Mouse (Mus musculus) liver, embryonic 14.5 days (tissue): ENCODE measurements around the gene Frem1. TPM values are rescaled to one million over a fixed set of nuclear protein-coding genes. Genes with fewer than 3 reads are reported as not detected.

Experiments used
- ATAC-seq: fragments of 200-750 bp; cut with Nextera tagmentation; 2 replicates; pipeline ENCODE4 v1.8.0; 2017; ENCODE audit warnings: moderate number of reproducible peaks, mild to moderate bottlenecking, moderate library complexity; ENCODE audit not compliant: insufficient read depth
- DNase-seq, 3 experiments: peaks; one replicate each; pipeline ENCODE4 v3.0.0-alpha.2; 2012 to 2013; ENCODE audit warnings: low read depth in 3 of 3, low spot score in 3 of 3
- H3K27ac ChIP-seq: fragments of 300-500 bp; sonication (generic); 2 replicates; pipeline ENCODE4 v1.5.1; 2014; ENCODE audit warnings: moderate library complexity, mild to moderate bottlenecking, control low read depth, inconsistent platforms
- H3K27me3 ChIP-seq: fragments of 300-500 bp; sonication (generic); 2 replicates; pipeline ENCODE4 v1.6.1; 2014; ENCODE audit warnings: mild to moderate bottlenecking, low read length, moderate library complexity; ENCODE audit not compliant: control insufficient read depth, insufficient read depth
- H3K36me3 ChIP-seq: fragments of 300-500 bp; sonication (generic); replicated peaks from 2 replicates; pipeline ENCODE4 v1.6.1; 2014; ENCODE audit warnings: low read depth; ENCODE audit not compliant: control insufficient read depth, insufficient read depth
- H3K4me1 ChIP-seq, 2 experiments: fragments of 200-500 bp in 1 of 2; fragments of 300-500 bp in 1 of 2; sonication (generic) in 1 of 2; replicated peaks; 2 replicates each; pipeline ENCODE4 v1.6.1; 2012 to 2014; ENCODE audit warnings: antibody characterized with exemption in 1 of 2, inconsistent platforms in 1 of 2, low read length in 1 of 2; ENCODE audit not compliant: control insufficient read depth in 2 of 2, insufficient read depth in 2 of 2
- H3K4me2 ChIP-seq: fragments of 300-500 bp; sonication (generic); 2 replicates; pipeline ENCODE4 v1.6.1; 2014; ENCODE audit warnings: low read depth, mild to moderate bottlenecking, control low read depth, moderate library complexity
- H3K4me3 ChIP-seq, 2 experiments: fragments of 200-500 bp in 1 of 2; fragments of 300-500 bp in 1 of 2; sonication (generic) in 1 of 2; 2 replicates each; pipeline ENCODE4 v1.5.1; 2012 to 2014; ENCODE audit warnings: low read depth in 2 of 2, low read length in 2 of 2, mild to moderate bottlenecking in 2 of 2, control low read depth in 1 of 2, inconsistent platforms in 1 of 2, moderate library complexity in 1 of 2; ENCODE audit not compliant: insufficient read depth in 1 of 2
- H3K9ac ChIP-seq: fragments of 300-500 bp; sonication (generic); replicated peaks from 2 replicates; pipeline ENCODE4 v1.6.1; 2014; ENCODE audit warnings: mild to moderate bottlenecking, control low read depth, moderate library complexity
- H3K9me3 ChIP-seq: fragments of 300-500 bp; sonication (generic); 2 replicates; pipeline ENCODE4 v1.6.1; 2016; ENCODE audit warnings: low read length, mixed read lengths; ENCODE audit not compliant: control insufficient read depth
- CTCF ChIP-seq: IDR thresholded peaks from 2 replicates; pipeline ENCODE4 v1.5.1; 2016; ENCODE audit warnings: antibody characterized with exemption, low read depth, control low read depth
- EP300 ChIP-seq: IDR thresholded peaks from 2 replicates; pipeline ENCODE4 v1.6.1; 2016; ENCODE audit warnings: antibody characterized with exemption, low read depth
- WGBS: fragments of 180-500 bp; shearing (Covaris S2); extraction: QIAGEN DNeasy Blood & Tissue Kit; methylation state at CpG from one replicate; pipeline ENCODE4 v1.1.7; 2014; ENCODE audit not compliant: insufficient replicate concordance; 5-methylcytosine and 5-hydroxymethylcytosine counted together
- polyA plus RNA-seq, 2 experiments: library from polyadenylated mRNA; depleted of rRNA in 1 of 2; stranded (reverse) in 1 of 2; unstranded in 1 of 2; fragments of >200 nt; fragmentation: Nextera tagmentation in 1 of 2; extraction: Ambion mirVana in 1 of 2; gene quantifications; 2 replicates each; pipeline versions ENCODE4 v1.2.1 to v1.2.3; 2012 to 2014

The Frem1 gene
- polyA plus RNA-seq, 2 experiments, result 0.76 to 0.93 TPM

DNA sequence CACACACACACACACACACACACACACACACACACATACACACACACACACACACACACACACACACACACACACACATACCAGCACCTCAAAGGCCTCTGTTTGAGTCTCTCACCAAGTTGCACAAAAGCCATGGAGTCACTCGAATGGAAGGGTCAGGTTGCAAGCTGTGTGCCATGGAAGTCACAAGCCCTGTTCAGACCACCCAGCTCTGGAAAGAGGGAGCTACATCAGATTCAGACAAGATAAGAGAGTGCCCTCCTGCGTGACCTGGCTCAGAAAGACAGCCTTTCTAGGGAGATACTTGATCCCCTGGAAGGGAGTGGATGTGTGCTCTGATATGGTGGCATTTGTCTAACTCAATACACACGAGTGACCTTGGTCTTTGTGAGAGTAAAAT, 2.9 kb downstream of the Frem1 start:
- no peaks in the 10 kb centered on the region for H3K4me1 ChIP-seq
- H3K9ac ChIP-seq, result no peak overlapping the region
- no peak overlapping the region for H3K4me2 ChIP-seq

DNA sequence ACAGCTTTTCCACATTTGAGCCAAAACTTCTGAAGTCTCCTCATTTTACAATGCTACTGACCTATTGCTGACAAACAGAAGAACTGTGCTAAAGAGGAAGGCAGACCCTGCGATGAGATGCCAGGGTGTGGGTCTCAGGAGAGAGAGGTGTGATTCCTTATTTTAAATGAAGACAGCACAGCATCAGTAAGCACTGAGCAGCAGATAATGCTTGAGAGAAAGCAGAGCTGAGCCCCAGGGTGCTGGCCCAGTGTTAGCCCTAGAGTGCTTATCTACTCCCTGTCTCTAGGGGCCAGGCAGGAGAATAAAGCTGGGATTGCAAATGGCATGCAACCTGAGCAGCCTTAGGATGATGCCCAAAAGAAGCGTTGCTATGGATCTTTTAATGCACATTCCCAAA, 3.6 kb downstream of the Frem1 start:
- Histone ChIP-seq H3K4me2 (no peak overlapping the region), H3K27me3 (no peaks in the 10 kb centered on the region; the same call in 1 of the 2 replicates), H3K4me1 (no peaks in the 10 kb centered on the region), H3K9me3 (no peaks in the 10 kb centered on the region), H3K9ac (no peak overlapping the region), H3K27ac (no peak overlapping the region), H3K36me3 (no peaks in the 10 kb centered on the region), H3K4me3 (no peak overlapping the region)
- no peak for DNase-seq
- no peak for TF ChIP-seq EP300
- TF ChIP-seq CTCF, result no peak
- WGBS, result 33% methylated on average over 2 of the region's 2 CpGs
- ATAC-seq, result no peak

More for the DNA sequence above, 2.9 kb downstream of the Frem1 start:
- no peak for DNase-seq
- ATAC-seq, result no peak
- Histone ChIP-seq H3K9me3 (no peaks in the 10 kb centered on the region), H3K27me3 (no peaks in the 10 kb centered on the region; the same call in 1 of the 2 replicates), H3K4me3 (no peak overlapping the region), H3K27ac (no peak overlapping the region), H3K36me3 (no peaks in the 10 kb centered on the region)
- TF ChIP-seq CTCF, result no peak
- TF ChIP-seq EP300, result no peak
- 32% methylated on average over 3 of the region's 3 CpGs for WGBS

DNA sequence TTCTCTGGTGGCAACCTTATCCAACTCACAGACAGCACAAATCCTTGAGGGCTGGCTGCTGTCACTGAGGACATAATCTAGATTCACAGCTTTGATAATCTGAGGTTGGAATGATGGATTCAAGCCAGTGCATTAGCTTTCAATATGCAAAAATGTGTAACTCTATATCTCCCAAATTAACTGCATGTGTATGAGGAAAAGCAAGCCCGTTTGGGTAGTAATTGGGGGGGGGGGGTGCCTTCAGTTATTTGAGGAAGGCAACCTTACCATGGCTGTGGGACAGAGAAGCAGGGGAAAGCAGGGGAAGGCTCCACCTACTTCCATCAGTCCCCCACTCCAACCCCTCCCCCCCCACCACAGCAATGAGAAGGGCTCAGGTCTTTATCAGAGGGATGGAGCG, 5.3 kb downstream of the Frem1 start:
- WGBS, result 36% methylated on average over 2 of the region's 2 CpGs

DNA sequence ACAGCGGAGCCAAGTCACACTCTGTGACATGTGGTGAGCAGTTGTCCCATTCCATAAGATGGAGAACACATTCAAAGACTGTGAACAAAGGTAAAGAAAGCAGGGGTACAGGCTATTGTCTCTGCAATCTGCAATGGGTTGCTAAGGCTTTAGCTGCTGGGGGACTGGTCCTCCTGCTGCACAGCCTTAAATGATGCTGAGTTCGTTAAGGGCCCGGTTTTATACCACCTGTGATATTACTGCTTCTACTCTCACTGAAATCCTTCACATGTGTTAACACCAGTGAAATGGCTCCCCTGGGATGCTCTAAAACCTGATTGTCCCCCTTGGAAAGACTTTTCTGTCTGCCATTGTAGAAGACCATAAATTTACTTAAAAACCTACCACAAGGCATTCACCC, 6.1 kb downstream of the Frem1 start:
- no peaks in the 10 kb centered on the region for H3K4me1 ChIP-seq
- H3K9ac ChIP-seq, result no peak overlapping the region
- no peaks in the 10 kb centered on the region for H3K9me3 ChIP-seq
- 78% methylated on average over 3 of the region's 3 CpGs for WGBS
- no peak for TF ChIP-seq CTCF
- no peak for TF ChIP-seq EP300
- DNase-seq, result no peak
- H3K36me3 ChIP-seq, result no peaks in the 10 kb centered on the region
- H3K27me3 ChIP-seq, result no peaks in the 10 kb centered on the region; the same call in 1 of the 2 replicates
- no peak overlapping the region for H3K4me2 ChIP-seq
- H3K4me3 ChIP-seq, result no peak overlapping the region
- H3K27ac ChIP-seq, result no peak overlapping the region
- ATAC-seq, result no peak

More for the DNA sequence above, 5.3 kb downstream of the Frem1 start:
- no peak for ATAC-seq
- Histone ChIP-seq H3K9ac (no peak overlapping the region), H3K36me3 (no peaks in the 10 kb centered on the region), H3K4me2 (no peak overlapping the region), H3K27me3 (no peaks in the 10 kb centered on the region; the same call in 1 of the 2 replicates), H3K4me3 (no peak overlapping the region), H3K9me3 (no peaks in the 10 kb centered on the region), H3K4me1 (no peaks in the 10 kb centered on the region), H3K27ac (no peak overlapping the region)
- TF ChIP-seq CTCF (no peak), EP300 (no peak)
- no peak for DNase-seq

DNA sequence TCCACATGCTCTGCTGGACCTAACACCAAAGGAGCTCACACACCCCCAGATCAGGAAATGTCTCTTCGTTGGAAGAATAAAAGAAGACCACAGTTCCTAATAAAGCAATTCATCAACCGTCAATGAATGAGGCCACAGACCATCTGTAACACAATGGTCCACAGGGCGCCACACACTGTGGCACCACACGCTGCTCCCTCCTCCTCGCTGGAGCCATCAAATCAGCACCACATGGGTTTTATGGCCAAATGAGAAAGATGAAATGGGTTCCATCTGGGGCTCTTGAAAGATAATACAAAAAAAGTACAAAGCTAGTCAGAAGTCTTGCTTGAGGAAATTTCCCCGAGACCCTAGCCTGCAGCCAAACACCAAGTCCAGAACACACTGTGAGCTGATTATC, 6.9 kb downstream of the Frem1 start:
- no peak overlapping the region for H3K4me3 ChIP-seq
- H3K27ac ChIP-seq, result no peak overlapping the region
- WGBS, result 57% methylated on average over 6 of the region's 6 CpGs
- DNase-seq (no peak), ATAC-seq (no peak)
- TF ChIP-seq EP300 (no peak), CTCF (no peak)
- H3K9me3 ChIP-seq, result no peaks in the 10 kb centered on the region
- H3K27me3 ChIP-seq, result no peaks in the 10 kb centered on the region
- no peaks in the 10 kb centered on the region for H3K4me1 ChIP-seq
- no peak overlapping the region for H3K4me2 ChIP-seq
- H3K9ac ChIP-seq, result no peak overlapping the region
- no peaks in the 10 kb centered on the region for H3K36me3 ChIP-seq
